Mouse (Mus musculus) myocyte (in vitro differentiated cells): Measurements from ENCODE around the gene Tec. TPM values are rescaled to one million over a fixed set of nuclear protein-coding genes. Genes with fewer than 3 reads are reported as not detected.

Experiments
- H3K27me3 ChIP-seq: one replicate; pipeline ENCODE4 v1.6.1; 2011; ENCODE audit not compliant: control insufficient read depth, insufficient read depth, insufficient read length
- H3K36me3 ChIP-seq: one replicate; pipeline ENCODE4 v1.6.1; 2011; ENCODE audit not compliant: control insufficient read depth, insufficient read depth
- H3K4me2 ChIP-seq: one replicate; pipeline ENCODE4 v1.6.1; 2011; ENCODE audit warnings: low read depth, control low read depth
- H3K4me3 ChIP-seq: one replicate; pipeline ENCODE4 v1.5.1; 2011; ENCODE audit warnings: mild to moderate bottlenecking, control low read depth, moderate library complexity
- H3K79me2 ChIP-seq: one replicate; pipeline ENCODE4 v1.6.1; 2011; ENCODE audit not compliant: control insufficient read depth, insufficient read depth
- H3ac ChIP-seq: one replicate; pipeline ENCODE4 v1.6.1; 2011; ENCODE audit not compliant: control insufficient read depth, insufficient read length
- CEBPB ChIP-seq: IDR thresholded peaks from 2 replicates; pipeline ENCODE4 v1.6.1; 2011; ENCODE audit warnings: mild to moderate bottlenecking, moderate library complexity; ENCODE audit not compliant: poor library complexity, insufficient read depth, severe bottlenecking
- E2F4 ChIP-seq: IDR thresholded peaks from one replicate; pipeline ENCODE4 v1.6.1; 2011; ENCODE audit warnings: mild to moderate bottlenecking, control low read depth, moderate library complexity; ENCODE audit not compliant: insufficient read depth
- MAX ChIP-seq: IDR thresholded peaks from one replicate; pipeline ENCODE4 v1.6.1; 2011; ENCODE audit warnings: low read depth, mild to moderate bottlenecking, control low read depth
- MYOD1 ChIP-seq, 3 experiments: IDR thresholded peaks; one replicate each; pipeline ENCODE4 v1.6.1; 2011; ENCODE audit warnings: control low read depth in 2 of 3, low read depth in 2 of 3, mild to moderate bottlenecking in 2 of 3, moderate library complexity in 1 of 3; ENCODE audit not compliant: insufficient read length in 2 of 3, control insufficient read depth in 1 of 3
- MYOG ChIP-seq, 3 experiments: IDR thresholded peaks; one replicate each; pipeline ENCODE4 v1.6.1; 2011; ENCODE audit warnings: control low read depth in 2 of 3, low read depth in 2 of 3, mild to moderate bottlenecking in 2 of 3; ENCODE audit not compliant: insufficient read length in 2 of 3, control insufficient read depth in 1 of 3, insufficient read depth in 1 of 3
- POLR2A ChIP-seq: IDR thresholded peaks from one replicate; pipeline ENCODE4 v1.6.1; 2011; ENCODE audit warnings: low read depth, mild to moderate bottlenecking, control low read depth, moderate library complexity; ENCODE audit not compliant: insufficient read length
- POLR2AphosphoS2 ChIP-seq: IDR thresholded peaks from one replicate; pipeline ENCODE4 v1.6.1; 2011; ENCODE audit warnings: low read depth, control low read depth; ENCODE audit not compliant: insufficient read length
- REST ChIP-seq: IDR thresholded peaks from one replicate; pipeline ENCODE4 v1.6.1; 2011; ENCODE audit warnings: mild to moderate bottlenecking, control low read depth, moderate library complexity; ENCODE audit not compliant: insufficient read depth, insufficient read length
- SRF ChIP-seq: IDR thresholded peaks from one replicate; pipeline ENCODE4 v1.6.1; 2011; ENCODE audit warnings: low read depth; ENCODE audit not compliant: control insufficient read depth, insufficient read length
- TCF12 ChIP-seq: IDR thresholded peaks from one replicate; pipeline ENCODE4 v1.6.1; 2011; ENCODE audit warnings: mild to moderate bottlenecking, control low read depth; ENCODE audit not compliant: poor library complexity, insufficient read depth, severe bottlenecking
- TCF3 ChIP-seq: IDR thresholded peaks from one replicate; pipeline ENCODE4 v1.6.1; 2011; ENCODE audit warnings: low read depth, control low read depth; ENCODE audit not compliant: insufficient read length
- USF1 ChIP-seq: IDR thresholded peaks from one replicate; pipeline ENCODE4 v1.6.1; 2011; ENCODE audit warnings: low read depth, mild to moderate bottlenecking, control low read depth, moderate library complexity
- polyA plus RNA-seq: library from polyadenylated mRNA; unstranded; fragments of >200 nt; fragmentation: generic; extraction: Trizol; gene quantifications from one replicate; pipeline ENCODE4 v1.2.1, GENCODE M21; 2012; ENCODE audit warnings: missing spikeins

Gene Tec
- polyA plus RNA-seq, 1 experiment, result 1.5 TPM

- TF ChIP-seq USF1 (peak; percentile 69), TCF3 (no peak)
- no peak overlapping the region for H3K4me3 ChIP-seq
- H3K79me2 ChIP-seq, result no peaks in the 10 kb centered on the region
- peak overlapping the region; percentile 56 for H3K4me2 ChIP-seq
- no peak overlapping the region for H3ac ChIP-seq
- no peaks in the 10 kb centered on the region for H3K27me3 ChIP-seq
- H3K36me3 ChIP-seq, result no peaks in the 10 kb centered on the region
These were observed 65.4 kb downstream of the Tec start for GRCm38 (mm10) chr5:72802851-72803250.

- H3K4me2 ChIP-seq, result no peak overlapping the region
- H3K4me3 ChIP-seq, result no peak overlapping the region
- TF ChIP-seq REST (no peak), CEBPB (no peak), SRF (no peak), MAX (no peak), TCF12 (no peak), MYOD1 (IDR thresholded peaks at IDR 0.05; ENCODE audit: control insufficient read depth in 1 of 3, insufficient read length in 2 of 3, low read depth in 2 of 3) (no peak)
- no peaks in the 10 kb centered on the region for H3K27me3 ChIP-seq
- no peaks in the 10 kb centered on the region for H3K36me3 ChIP-seq
- H3ac ChIP-seq, result no peak overlapping the region
- no peaks in the 10 kb centered on the region for H3K79me2 ChIP-seq
These were observed 69.7 kb downstream of the Tec start for GRCm38 (mm10) chr5:72798563-72798962.

GRCm38 (mm10) chr5:72796186-72796613 is 72.1 kb downstream of the Tec start:
- no peaks in the 10 kb centered on the region for H3K79me2 ChIP-seq
- H3K36me3 ChIP-seq, result no peaks in the 10 kb centered on the region
- H3K4me2 ChIP-seq, result peak overlapping the region; percentile 72
- H3K27me3 ChIP-seq, result no peaks in the 10 kb centered on the region
- H3K4me3 ChIP-seq, result no peak overlapping the region
- no peak overlapping the region for H3ac ChIP-seq
- no peak for TF ChIP-seq REST
- no peak for TF ChIP-seq POLR2A

GRCm38 (mm10) chr5:72793309-72793850 is 74.9 kb downstream of the Tec start:
- no peak for TF ChIP-seq CEBPB
- Histone ChIP-seq H3ac (no peak overlapping the region), H3K27me3 (no peaks in the 10 kb centered on the region), H3K4me3 (no peak overlapping the region), H3K36me3 (no peaks in the 10 kb centered on the region), H3K4me2 (no peak overlapping the region), H3K79me2 (no peaks in the 10 kb centered on the region)

- Histone ChIP-seq H3K79me2 (no peaks in the 10 kb centered on the region), H3ac (no peak overlapping the region), H3K4me2 (no peak overlapping the region), H3K4me3 (no peak overlapping the region), H3K27me3 (no peaks in the 10 kb centered on the region), H3K36me3 (no peaks in the 10 kb centered on the region)
- TF ChIP-seq MYOG (IDR thresholded peaks at IDR 0.05; ENCODE audit: control insufficient read depth in 1 of 3, insufficient read depth in 1 of 3, insufficient read length in 2 of 3, low read depth in 2 of 3) (no peak), E2F4 (no peak), POLR2A (no peak), MAX (no peak), USF1 (no peak), TCF3 (no peak), MYOD1 (IDR thresholded peaks at IDR 0.05; ENCODE audit: control insufficient read depth in 1 of 3, insufficient read length in 2 of 3, low read depth in 2 of 3) (no peak), SRF (no peak), TCF12 (no peak), POLR2AphosphoS2 (no peak), CEBPB (no peak), REST (no peak)
These were observed 76.5 kb downstream of the Tec start for GRCm38 (mm10) chr5:72791789-72792188.

GRCm38 (mm10) chr5:72791386-72791785 is 76.9 kb downstream of the Tec start:
- Histone ChIP-seq H3K27me3 (no peaks in the 10 kb centered on the region), H3K36me3 (no peaks in the 10 kb centered on the region), H3ac (no peak overlapping the region), H3K79me2 (no peaks in the 10 kb centered on the region), H3K4me3 (no peak overlapping the region), H3K4me2 (no peak overlapping the region)
- TF ChIP-seq E2F4, result no peak
